Mouse (Mus musculus): ENCODE measurements around the gene Csnk1d. TPM values are rescaled to one million over a fixed set of nuclear protein-coding genes. Genes with fewer than 3 reads are reported as not detected.
A peak's percentile ranks its signal among the peaks of the same experiment; 100 is the strongest.

The Csnk1d gene
- total RNA-seq, 2 experiments from 2014 or later = 64.0 to 109 TPM

- no peak for ATAC-seq (replicated peaks; ENCODE audit: low FRiP score, low TSS enrichment, poor library complexity, severe bottlenecking)
These were observed 1.6 kb downstream of the Csnk1d start for GRCm38 (mm10) chr11:120989523-120989922.

GRCm38 (mm10) chr11:120988410-120988809, 2.7 kb downstream of the Csnk1d start:
- ATAC-seq (replicated peaks; ENCODE audit: low FRiP score, low TSS enrichment, poor library complexity, severe bottlenecking) = no peak

- ATAC-seq (replicated peaks; ENCODE audit: low FRiP score, low TSS enrichment, poor library complexity, severe bottlenecking) = no peak
These were observed 3.5 kb downstream of the Csnk1d start for GRCm38 (mm10) chr11:120987608-120988007.

GRCm38 (mm10) chr11:120984448-120985330, 6.4 kb downstream of the Csnk1d start:
- ATAC-seq (replicated peaks; ENCODE audit: low FRiP score, low TSS enrichment, poor library complexity, severe bottlenecking) = no peak

- ATAC-seq (replicated peaks; ENCODE audit: low FRiP score, low TSS enrichment, poor library complexity, severe bottlenecking) = no peak
These were observed 8.7 kb downstream of the Csnk1d start for GRCm38 (mm10) chr11:120982459-120982858.

- no peak for ATAC-seq (replicated peaks; ENCODE audit: low FRiP score, low TSS enrichment, poor library complexity, severe bottlenecking)
These were observed 9.5 kb downstream of the Csnk1d start for GRCm38 (mm10) chr11:120981661-120982060.

- peak; percentile 94 for ATAC-seq (replicated peaks; ENCODE audit: low FRiP score, low TSS enrichment, poor library complexity, severe bottlenecking)
These were observed 10.6 kb downstream of the Csnk1d start for GRCm38 (mm10) chr11:120980427-120981035.

GRCm38 (mm10) chr11:120979711-120980426, 11.3 kb downstream of the Csnk1d start:
- peak; percentile 38 for ATAC-seq (replicated peaks; ENCODE audit: low FRiP score, low TSS enrichment, poor library complexity, severe bottlenecking)

- ATAC-seq (replicated peaks; ENCODE audit: low FRiP score, low TSS enrichment, poor library complexity, severe bottlenecking) = no peak
These were observed 17.8 kb downstream of the Csnk1d start for GRCm38 (mm10) chr11:120973318-120973717.

GRCm38 (mm10) chr11:120971237-120971636, 19.9 kb downstream of the Csnk1d start:
- no peak for ATAC-seq (replicated peaks; ENCODE audit: low FRiP score, low TSS enrichment, poor library complexity, severe bottlenecking)

- no peak for ATAC-seq (replicated peaks; ENCODE audit: low FRiP score, low TSS enrichment, poor library complexity, severe bottlenecking)
These were observed 21.4 kb downstream of the Csnk1d start for GRCm38 (mm10) chr11:120969742-120970141.

- ATAC-seq (replicated peaks; ENCODE audit: low FRiP score, low TSS enrichment, poor library complexity, severe bottlenecking) = no peak
These were observed 25.5 kb downstream of the Csnk1d start for GRCm38 (mm10) chr11:120965587-120965986.

GRCm38 (mm10) chr11:120964195-120965157, 26.7 kb downstream of the Csnk1d start:
- no peak for ATAC-seq (replicated peaks; ENCODE audit: low FRiP score, low TSS enrichment, poor library complexity, severe bottlenecking)

GRCm38 (mm10) chr11:120962909-120963308, 28.2 kb downstream of the Csnk1d start:
- ATAC-seq (replicated peaks; ENCODE audit: low FRiP score, low TSS enrichment, poor library complexity, severe bottlenecking) = no peak

- ATAC-seq (replicated peaks; ENCODE audit: low FRiP score, low TSS enrichment, poor library complexity, severe bottlenecking) = no peak
These were observed 28.9 kb downstream of the Csnk1d start for GRCm38 (mm10) chr11:120962050-120962771.

GRCm38 (mm10) chr11:120961594-120961993, 29.5 kb downstream of the Csnk1d start:
- no peak for ATAC-seq (replicated peaks; ENCODE audit: low FRiP score, low TSS enrichment, poor library complexity, severe bottlenecking)

GRCm38 (mm10) chr11:120960248-120960647, 30.9 kb downstream of the Csnk1d start:
- no peak for ATAC-seq (replicated peaks; ENCODE audit: low FRiP score, low TSS enrichment, poor library complexity, severe bottlenecking)

- peak; percentile 37 for ATAC-seq (replicated peaks; ENCODE audit: low FRiP score, low TSS enrichment, poor library complexity, severe bottlenecking)
These were observed 31.6 kb downstream of the Csnk1d start for GRCm38 (mm10) chr11:120959564-120959963.
